Mouse (Mus musculus) left cerebral cortex, adult 8-10 months (tissue): ENCODE measurements around the gene Oprm1. TPM values are rescaled to one million over a fixed set of nuclear protein-coding genes. Genes with fewer than 3 reads are reported as not detected.
"Not testable (repeated sequence)": the region's sequence is repeated elsewhere in the genome, so short reads cannot be mapped to it uniquely, and the experiment has no call there.

Experiments used
- DNase-seq, 2 experiments: peaks; one replicate each; pipeline ENCODE4 v3.0.0; 2022; ENCODE audit warnings: low spot score in 2 of 2
- total RNA-seq, 4 experiments: library from RNA; stranded (reverse); gene quantifications; 2 replicates each; pipeline ENCODE4 v1.2.4; 2022

The Oprm1 gene
- 10 to 100 TPM in 3 of 4 experiments, 1 to 10 TPM in 1; 9.7 to 11.6 (median 10.7) TPM for total RNA-seq

DNA sequence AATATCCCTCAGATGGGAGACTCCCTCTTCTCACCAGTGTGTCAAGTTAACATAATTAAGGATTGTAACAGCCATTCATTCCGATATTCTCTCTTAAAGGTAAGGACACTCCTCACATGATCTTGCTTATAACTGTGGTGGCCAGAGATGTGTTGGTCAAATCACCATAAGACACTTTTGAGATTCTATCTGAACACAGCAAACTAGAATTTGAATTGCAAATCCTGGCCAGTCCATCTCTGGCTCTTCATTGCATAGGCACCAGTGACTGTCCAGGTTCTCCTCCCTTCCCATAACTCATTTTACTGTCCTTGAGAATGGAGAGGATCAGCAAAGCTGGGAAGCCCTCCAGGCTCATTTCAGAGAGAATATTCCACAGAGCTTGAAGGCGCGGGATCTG, at the start of gene Oprm1:
Gene Oprm1 (plus strand): TSS at position 301 of the 400 bp plus-strand sequence.
- DNase-seq: no peak

DNA sequence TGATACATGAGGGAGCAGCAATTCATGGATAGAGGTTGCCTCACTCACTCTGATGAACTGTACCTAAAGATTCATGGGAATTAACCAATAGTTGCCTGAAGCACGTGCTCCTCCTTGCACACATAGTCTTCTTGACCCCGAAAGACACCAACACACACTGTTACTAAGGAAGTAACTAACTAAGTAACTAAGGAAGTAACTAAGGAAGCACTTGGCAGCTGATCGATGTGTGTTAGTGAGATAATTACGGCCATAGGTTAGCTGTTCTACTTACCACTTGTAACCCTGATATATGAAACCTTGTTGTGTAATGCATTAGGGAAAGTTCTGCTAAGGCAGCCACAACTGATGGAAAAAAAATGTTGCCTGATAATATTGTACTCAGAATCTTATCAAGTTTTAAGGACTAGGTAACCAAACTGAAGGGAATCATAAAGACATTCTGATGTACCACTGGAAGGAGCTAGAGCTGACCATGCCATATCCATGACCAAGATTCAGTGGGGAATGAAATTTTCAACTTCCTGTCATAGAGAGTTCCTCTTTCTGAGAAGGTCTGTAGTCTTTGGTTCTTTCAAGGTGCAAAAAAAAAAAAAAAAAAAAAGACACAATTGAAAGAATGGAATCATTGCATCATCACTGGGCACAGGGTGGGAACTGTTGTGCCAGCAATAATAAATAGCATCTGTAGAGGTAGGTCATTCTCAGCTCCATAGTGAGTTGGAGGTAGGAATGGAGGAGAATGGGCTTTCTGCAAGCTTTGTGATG, 40.9 kb upstream of the Oprm1 start:
- DNase-seq: no peak

DNA sequence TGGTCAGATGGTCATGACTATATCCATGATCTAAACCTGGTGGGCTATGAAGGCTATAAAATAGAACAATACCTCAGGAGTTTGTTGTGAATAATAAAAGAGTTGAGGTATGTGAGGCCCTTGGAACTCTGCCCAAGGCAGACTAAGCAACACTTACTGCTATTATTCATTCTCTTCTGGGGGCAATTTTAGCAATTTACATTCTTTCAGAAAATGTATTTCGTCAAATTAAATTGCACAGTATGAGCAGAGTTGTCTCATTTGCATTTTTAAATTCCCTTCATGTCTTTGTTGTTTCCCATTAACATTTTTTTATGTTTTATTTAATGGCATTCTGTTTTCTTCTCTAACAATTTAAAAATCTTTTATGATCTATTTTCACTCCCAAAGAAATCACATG, 34.5 kb upstream of the Oprm1 start:
- DNase-seq: no peak

DNA sequence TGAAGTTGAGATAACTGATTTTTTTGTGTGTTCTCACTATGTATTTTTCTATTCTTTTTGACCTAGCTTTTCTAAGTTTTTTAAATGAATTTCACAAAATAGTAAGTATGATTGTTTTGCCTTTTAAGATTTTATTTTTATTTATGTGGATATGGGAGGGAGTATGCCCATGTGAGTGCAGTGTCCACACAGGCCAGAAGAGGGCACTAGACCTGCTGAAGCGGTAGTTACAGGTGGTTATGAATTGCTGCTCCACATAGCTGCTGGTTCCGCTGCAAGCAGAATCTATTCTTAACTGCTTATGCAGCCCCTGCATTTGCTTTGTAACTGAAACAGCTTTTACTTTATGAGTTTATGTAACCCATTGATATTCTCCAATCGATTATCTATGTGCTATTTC, 29.8 kb upstream of the Oprm1 start:
- DNase-seq: no peak

DNA sequence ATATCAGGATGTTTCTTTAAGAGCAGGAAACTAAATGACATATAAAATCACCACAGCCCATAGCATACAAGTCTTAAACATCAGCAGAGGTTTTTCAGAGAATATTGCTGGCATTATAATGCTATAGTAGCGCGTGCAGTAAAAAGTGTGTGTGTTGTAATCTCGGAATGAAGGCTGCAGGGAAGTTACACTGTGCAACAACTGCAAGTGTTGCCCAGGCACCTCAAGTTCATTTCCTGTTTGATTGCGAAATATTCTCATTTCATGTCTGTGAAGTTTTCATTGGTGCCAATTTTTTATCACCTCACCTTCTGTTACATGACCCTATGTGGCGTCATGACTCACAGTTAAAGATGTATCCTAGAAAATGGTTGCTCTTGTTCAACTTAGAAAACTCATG, 4.9 kb upstream of the Oprm1 start:
- no peak for DNase-seq

DNA sequence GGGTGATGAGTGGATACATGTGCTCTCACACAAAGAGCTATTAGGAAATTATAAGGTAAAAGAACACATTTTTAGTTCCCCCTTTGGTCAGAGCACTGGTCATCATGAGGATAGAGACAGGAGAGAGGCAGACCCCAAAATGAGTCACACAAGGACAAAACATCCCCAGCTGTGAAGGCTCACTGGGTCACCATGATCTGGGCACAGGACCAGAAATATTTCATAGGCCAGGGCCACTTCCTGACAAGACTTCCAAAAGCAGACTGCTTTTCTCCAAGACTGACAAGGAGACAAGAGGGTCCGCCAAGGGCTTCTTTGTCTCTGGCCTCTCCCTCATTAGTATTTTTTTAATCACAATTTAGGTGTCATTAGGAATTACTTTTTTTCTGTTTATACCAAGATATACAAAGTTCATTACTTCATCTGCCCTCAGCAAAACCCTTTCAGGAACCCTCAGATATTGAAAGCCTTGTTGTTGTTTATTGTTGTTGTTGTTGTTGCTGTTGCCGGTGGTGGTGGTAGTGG, 3.0 kb downstream of the Oprm1 start, which contains the start of gene Gm10945:
Gene Gm10945 (minus strand): TSS at position 475 of the 525 bp plus-strand sequence.
- no peak for DNase-seq

DNA sequence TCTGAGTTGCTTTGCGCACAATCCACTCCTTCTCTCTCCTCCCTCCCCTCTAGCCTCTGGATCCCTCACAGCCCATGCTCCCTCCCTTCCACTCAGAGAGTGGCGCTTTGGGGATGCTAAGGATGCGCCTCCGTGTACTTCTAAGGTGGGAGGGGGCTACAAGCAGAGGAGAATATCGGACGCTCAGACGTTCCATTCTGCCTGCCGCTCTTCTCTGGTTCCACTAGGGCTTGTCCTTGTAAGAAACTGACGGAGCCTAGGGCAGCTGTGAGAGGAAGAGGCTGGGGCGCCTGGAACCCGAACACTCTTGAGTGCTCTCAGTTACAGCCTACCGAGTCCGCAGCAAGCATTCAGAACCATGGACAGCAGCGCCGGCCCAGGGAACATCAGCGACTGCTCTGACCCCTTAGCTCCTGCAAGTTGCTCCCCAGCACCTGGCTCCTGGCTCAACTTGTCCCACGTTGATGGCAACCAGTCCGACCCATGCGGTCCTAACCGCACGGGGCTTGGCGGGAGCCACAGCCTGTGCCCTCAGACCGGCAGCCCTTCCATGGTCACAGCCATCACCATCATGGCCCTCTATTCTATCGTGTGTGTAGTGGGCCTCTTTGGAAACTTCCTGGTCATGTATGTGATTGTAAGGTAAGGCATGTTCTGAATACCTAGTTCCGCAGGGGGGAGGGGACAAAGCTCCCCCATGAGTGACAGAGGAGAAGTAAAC, 30.4 kb downstream of the Oprm1 start:
- DNase-seq: peak in 1 of 2 experiments; percentile 9

DNA sequence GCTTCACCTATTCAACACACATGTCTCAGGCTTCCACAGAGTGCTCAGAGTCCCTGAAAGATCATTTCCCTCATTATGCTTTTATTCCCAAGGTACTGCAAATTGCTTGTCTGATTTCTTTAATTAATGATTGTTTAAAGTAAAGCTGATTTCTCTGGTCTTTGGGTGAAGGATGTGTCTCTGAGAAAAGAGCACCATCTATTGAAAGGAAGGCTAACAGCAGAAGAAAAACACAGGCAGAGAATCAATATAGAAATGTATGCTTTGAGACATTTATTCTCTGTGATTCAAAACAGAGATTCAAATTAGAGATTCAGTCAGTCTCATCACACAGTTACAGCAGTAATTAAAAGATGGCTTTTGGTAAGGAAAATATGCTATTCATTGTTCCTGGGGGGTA, 31.9 kb downstream of the Oprm1 start:
- no peak for DNase-seq

DNA sequence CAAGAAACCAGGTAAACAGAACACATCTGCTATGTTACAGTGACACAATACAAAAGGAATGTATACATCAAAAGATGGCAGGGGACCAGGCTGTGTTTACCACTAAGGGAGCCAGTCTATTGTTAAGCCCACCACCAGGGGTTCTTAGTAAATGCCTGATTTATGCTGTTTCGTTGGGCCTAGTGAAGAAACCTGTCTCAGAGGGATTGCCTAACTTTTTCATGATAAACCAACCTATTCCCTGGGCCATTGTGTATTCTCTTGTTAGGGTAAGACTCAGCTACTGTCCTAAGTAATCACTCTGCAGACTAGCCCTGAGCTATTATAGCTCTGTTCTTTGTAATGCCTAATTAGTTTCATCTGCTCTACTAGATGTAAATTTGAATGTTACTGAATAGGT, 62.3 kb downstream of the Oprm1 start:
- DNase-seq: no peak

DNA sequence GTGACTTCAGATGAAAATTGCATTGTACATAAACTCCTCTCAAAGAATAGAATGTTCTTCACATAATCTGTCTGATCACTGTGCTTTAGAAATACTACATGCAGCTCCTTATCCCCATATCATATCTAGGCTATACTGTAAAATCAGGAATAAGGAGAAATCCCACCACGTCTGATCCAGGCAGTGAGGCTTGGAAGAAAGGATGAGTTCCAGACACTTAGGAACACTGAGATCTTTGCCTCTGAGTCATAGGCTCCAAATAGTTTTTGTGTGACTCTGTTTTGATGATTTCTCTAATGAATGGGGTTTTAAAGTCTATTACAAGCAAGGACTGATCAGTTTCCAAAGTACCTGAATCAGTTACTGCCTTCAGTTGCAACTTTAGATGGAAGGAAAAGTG, 83.9 kb downstream of the Oprm1 start:
- no peak for DNase-seq

DNA sequence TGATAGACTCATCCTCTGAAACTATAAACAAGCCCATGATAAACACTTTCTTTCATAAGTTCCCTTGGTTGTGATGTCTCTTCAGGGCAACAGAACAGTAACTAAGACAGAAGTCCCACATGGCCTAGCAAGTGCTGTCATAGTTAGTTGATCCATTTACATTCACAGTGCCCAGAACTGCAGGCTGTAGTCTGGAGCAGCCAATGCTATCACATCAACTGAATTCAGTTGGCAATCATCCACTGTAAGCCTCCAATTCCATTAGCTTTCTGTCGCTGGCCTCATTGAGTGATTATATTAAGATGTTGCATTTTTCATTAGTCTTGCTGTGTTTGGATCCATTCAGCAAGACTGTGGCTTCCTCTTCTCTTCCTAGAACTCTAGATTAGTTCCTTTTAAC, 88.0 kb downstream of the Oprm1 start:
- DNase-seq: no peak

DNA sequence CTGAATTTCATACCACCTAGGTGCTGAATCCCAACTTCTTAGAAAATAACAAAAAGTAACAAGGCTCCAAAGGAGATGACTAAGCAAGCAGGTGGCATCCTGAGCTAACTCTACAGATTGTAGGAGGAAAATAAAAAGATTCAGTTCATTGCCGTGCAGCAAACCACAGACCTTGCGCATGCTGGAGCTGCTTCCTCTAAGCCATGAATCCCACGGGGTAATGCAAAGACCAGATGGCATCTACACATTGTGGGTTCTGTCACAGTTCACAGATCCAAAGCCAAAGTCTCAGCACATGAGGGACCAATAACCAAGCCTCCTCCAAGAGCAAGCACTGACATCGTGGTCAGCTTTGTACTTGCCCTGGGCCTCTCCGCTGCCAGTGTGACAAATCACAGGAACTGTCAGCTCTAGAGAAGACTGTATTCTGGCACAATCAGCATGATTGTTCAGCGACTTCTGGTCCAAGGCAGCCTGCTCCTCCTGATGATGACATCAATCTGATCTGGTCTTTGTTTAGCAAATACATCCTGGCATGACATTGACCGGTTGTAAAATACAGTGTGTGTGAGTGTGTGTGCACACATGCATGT, 90.0 kb downstream of the Oprm1 start:
- peak in 1 of 2 experiments; percentile 29 for DNase-seq

DNA sequence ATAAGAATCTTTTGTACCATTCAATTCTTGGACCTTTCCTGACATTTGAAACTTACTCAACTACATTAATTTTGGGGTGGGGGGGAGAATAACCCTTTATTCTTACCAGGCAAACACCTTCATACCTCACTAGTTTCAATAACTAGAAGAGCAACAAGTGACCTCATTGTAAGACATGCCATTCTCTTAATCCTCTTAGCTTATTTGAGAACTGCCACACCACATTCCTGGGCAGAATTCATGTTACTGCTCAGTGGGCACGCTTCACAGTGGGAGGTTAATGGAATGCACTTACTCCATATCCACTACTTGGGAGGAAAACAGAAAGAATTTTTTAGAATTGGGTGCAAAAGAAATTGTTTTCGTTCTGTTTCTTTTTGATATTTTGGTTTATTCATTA, 90.5 kb downstream of the Oprm1 start:
- DNase-seq: no peak

DNA sequence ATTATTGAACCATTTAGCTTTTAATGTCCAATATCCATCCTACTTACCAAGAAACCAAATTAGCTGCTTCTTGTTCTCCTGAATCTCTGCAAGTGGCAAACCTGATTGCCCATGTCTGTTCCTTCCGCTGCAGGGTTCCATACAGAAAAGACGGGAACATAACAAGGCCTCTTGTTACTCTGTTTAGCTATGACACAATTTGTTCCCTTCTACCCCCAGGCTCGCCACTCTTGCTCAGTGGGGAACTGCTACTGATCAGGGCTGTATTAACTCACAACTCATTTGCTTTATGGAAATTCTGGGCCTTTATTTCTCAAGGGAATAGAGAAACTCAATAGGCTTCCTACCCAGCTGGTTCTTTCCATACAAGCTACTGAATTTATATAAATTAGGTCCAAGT, 97.5 kb downstream of the Oprm1 start:
- no peak for DNase-seq

DNA sequence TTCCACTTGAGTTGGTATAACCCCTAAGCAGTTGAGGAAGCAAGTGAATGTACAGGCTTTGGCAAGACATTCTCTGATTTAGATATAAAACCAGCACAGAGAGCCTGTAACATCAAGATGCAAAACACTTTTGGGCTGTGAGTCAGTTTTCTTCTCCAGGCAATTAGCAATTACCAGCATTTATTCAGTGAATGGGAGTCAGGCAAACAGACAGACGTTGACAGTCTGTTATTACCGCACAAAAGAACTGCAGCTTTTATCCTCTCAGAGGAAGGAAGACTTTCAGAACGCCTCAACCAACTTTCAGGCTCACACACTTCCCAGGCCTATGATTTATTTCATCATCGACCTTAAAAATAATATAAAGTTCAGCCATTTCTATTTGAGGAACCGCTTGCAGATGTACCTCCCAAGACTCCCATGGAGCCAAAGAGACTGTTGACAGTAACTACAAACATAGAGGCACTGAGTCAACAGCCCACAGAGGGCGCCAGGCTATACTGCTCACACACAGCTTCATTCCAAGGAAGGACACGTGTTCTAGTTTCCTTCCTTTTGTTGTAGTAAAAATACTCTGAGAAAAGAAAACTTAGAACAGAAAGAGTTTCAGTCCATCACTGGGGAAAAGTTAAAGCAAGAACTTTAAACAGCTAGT, 113.2 kb downstream of the Oprm1 start:
- no peak for DNase-seq

DNA sequence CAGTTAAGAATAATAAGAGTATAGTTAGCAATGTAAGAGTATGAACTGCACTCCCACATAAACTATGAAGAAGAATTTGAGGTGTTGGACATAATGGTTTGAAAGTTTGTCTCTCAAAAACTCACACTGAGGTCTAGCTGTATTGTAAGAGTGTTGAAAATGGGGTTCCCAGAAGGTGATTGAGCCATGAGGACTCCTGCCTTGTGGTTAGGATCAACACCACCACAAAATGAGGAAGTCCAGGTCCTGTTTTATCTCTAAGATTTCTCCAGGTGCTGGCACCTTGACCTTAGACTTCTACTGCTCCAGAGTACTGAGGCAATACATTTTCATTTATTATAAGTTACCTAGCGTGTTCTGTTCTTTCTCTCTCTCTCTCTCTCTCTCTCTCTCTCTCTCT, 115.6 kb downstream of the Oprm1 start:
- DNase-seq: no peak

DNA sequence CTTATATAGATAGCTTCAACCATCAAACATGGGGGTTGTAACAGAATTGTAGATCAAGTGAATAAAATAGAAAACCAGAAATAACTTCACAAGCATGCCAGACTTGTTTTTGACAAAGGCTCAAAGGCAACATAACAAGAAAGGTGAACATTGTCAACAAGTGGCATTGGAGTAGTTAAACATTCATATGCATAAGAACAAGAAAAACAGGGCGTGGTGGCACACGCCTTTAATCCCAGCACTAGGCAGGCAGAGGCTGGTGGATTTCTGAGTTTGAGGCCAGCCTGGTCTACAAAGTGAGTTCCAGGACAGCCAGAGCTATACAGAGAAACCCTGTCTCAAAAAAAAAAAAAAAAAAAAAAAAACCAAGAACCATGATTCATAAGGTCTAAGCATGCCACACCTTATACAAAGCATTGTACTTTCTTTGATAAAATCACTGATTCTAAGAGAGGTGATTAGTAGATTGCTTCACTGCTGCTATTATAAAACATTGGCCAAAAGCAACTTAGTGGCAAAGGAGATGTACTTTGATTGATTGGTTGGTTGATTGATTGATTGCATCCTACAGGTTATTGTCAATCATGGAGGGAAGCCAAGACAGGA, 120.1 kb downstream of the Oprm1 start:
- no peak for DNase-seq

DNA sequence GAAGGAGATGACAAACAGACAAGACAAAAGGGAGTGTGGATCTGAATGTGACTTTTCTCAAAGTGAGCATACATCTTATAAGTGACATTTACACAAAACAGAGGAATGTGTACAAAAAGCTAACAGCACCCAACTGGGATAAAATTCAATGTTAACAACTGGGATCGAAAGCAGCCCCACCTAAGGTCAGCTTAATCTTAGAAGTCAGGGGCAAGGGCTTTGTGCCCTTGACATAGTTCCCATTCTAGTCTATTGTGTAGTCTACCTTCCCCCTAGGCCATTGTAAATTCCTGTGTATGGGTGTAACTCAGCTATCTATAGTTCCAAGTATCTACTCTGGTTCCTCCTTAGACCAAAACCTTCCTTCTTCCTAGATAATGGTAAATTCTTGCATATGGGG, 123.7 kb downstream of the Oprm1 start:
- DNase-seq: not testable (repeated sequence)

DNA sequence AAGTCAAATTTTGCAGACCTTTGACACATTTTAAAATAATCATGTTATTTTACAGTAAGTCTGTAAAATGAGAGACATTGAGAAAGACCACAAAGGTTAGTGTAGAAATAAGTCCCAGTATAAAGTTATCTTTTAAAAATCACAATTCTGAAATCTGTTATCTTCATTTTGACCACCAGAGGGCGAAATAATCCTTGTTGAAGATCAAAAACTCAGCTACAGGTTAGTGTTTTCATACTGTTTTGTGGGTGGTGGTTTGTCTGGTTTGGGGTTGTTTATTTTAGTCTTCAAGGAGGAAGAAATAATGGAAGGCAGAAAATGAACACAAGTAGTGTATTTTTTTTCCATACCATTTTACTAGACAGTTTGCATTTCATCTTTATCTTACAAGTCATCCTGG, 127.2 kb downstream of the Oprm1 start:
- DNase-seq: no peak

DNA sequence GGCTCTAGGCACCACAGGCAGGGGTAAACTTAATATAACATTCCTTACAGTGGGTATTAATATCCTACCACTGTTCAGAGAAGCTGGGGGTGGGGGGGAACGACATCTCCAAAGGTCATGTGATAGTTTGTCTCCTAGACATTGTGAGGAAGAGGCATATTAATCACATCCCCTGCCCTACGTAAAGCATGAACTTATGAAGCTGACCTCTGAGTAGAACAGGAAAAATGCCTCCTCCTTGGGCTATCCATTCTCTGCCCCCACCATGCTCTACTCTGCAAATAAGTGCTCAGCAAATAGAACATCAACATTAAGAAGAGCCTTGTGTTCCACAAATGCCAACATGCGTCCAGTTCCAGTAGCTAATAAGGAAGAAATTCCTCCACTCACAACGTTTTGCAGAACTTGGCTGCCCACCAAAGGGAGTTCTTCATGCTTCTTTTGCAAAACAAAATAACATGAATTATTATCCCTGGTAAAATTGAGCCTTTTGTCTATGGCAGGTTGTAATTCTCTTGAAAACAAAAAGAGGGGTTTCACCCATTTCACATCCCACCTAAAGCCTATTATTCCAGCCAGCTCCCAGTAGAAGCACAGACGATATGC, 131.4 kb downstream of the Oprm1 start:
- no peak for DNase-seq
